Mouse (Mus musculus) olfactory bulb, adult 2 months (tissue): ENCODE measurements around the gene Olfr106-ps.

Source experiments
- CTCF ChIP-seq: fragments of 200-500 bp; IDR thresholded peaks from 2 replicates; pipeline ENCODE4 v1.5.1; 2012; ENCODE audit warnings: low read depth, mild to moderate bottlenecking, low read length, moderate library complexity; ENCODE audit not compliant: insufficient read depth
- POLR2A ChIP-seq: fragments of 200-500 bp; IDR thresholded peaks from 2 replicates; pipeline ENCODE4 v1.6.1; 2012; ENCODE audit warnings: mild to moderate bottlenecking, low read depth, low read length, moderate library complexity; ENCODE audit not compliant: insufficient read depth

DNA sequence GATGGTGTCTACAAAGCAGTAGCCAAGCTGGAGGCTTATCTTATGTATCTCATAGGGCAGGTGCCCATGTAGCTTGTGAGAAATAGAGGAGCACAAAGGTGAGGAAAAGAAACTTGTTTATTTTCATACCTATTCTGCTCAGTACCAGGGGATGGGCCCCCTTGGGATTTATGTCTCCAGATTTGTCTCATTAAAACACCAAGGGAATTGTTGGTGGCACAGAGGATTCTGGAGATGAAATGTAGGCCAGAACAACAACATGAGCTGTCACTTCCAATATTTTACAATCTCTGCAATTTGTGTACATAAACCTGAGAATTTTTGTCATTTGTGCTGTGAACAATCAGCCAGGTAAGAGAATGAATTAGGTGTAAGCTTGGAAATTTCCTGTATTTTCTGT lies 30.9 kb upstream of the Olfr106-ps start, which contains the start of gene Olfr104-ps:
- TF ChIP-seq CTCF (no peak), POLR2A (no peak)
